Mouse (Mus musculus) kidney, embryonic 14.5 days (tissue): ENCODE data around the gene Tspyl4. TPM values are rescaled to one million over a fixed set of nuclear protein-coding genes. Genes with fewer than 3 reads are reported as not detected.
"Not testable (repeated sequence)": the region's sequence is repeated elsewhere in the genome, so short reads cannot be mapped to it uniquely, and the experiment has no call there.

Source experiments
- ATAC-seq: fragments of 200-750 bp; cut with Nextera tagmentation; 2 replicates; pipeline ENCODE4 v1.8.0; 2017; ENCODE audit warnings: moderate number of reproducible peaks, mild to moderate bottlenecking, moderate TSS enrichment, moderate library complexity; ENCODE audit not compliant: low FRiP score, low TSS enrichment
- H3K27ac ChIP-seq: fragments of 300-500 bp; sonication (generic); 2 replicates; pipeline ENCODE4 v1.5.1; 2014; ENCODE audit warnings: low read depth, mild to moderate bottlenecking, low read length, moderate library complexity, mixed read lengths
- H3K27me3 ChIP-seq: fragments of 300-500 bp; sonication (generic); 2 replicates; pipeline ENCODE4 v1.6.1; 2014; ENCODE audit warnings: mild to moderate bottlenecking, low read length; ENCODE audit not compliant: control insufficient read depth, insufficient read depth
- H3K36me3 ChIP-seq: fragments of 300-500 bp; sonication (generic); 2 replicates; pipeline ENCODE4 v1.6.1; 2014; ENCODE audit warnings: low read length, mixed read lengths; ENCODE audit not compliant: control insufficient read depth, insufficient read depth
- H3K4me1 ChIP-seq: fragments of 300-500 bp; sonication (generic); 2 replicates; pipeline ENCODE4 v1.6.1; 2014; ENCODE audit warnings: low read length, mixed read lengths; ENCODE audit not compliant: control insufficient read depth, insufficient read depth
- H3K4me2 ChIP-seq: fragments of 300-500 bp; sonication (generic); replicated peaks from 2 replicates; pipeline ENCODE4 v1.6.1; 2014; ENCODE audit warnings: low read depth, mild to moderate bottlenecking, low read length
- H3K4me3 ChIP-seq: fragments of 300-500 bp; sonication (generic); 2 replicates; pipeline ENCODE4 v1.5.1; 2014; ENCODE audit warnings: mild to moderate bottlenecking, low read length
- H3K9ac ChIP-seq: fragments of 300-500 bp; sonication (generic); 2 replicates; pipeline ENCODE4 v1.6.1; 2014; ENCODE audit warnings: low read depth, mild to moderate bottlenecking, low read length, moderate library complexity
- H3K9me3 ChIP-seq: fragments of 300-500 bp; sonication (generic); 2 replicates; pipeline ENCODE4 v1.6.1; 2016; ENCODE audit warnings: low read length; ENCODE audit not compliant: control insufficient read depth
- WGBS: fragments of 180-500 bp; shearing (Covaris S2); extraction: QIAGEN DNeasy Blood & Tissue Kit; methylation state at CpG from one replicate; pipeline ENCODE4 v1.1.7; 2014; 5-methylcytosine and 5-hydroxymethylcytosine counted together
- polyA plus RNA-seq: library from polyadenylated mRNA; unstranded; fragments of >200 nt; fragmentation: Nextera tagmentation; extraction: Ambion mirVana; gene quantifications from 2 replicates; pipeline ENCODE4 v1.2.1, GENCODE M21; 2014

The Tspyl4 gene
- polyA plus RNA-seq: 4.7 and 7.3 TPM in 2 replicates

DNA sequence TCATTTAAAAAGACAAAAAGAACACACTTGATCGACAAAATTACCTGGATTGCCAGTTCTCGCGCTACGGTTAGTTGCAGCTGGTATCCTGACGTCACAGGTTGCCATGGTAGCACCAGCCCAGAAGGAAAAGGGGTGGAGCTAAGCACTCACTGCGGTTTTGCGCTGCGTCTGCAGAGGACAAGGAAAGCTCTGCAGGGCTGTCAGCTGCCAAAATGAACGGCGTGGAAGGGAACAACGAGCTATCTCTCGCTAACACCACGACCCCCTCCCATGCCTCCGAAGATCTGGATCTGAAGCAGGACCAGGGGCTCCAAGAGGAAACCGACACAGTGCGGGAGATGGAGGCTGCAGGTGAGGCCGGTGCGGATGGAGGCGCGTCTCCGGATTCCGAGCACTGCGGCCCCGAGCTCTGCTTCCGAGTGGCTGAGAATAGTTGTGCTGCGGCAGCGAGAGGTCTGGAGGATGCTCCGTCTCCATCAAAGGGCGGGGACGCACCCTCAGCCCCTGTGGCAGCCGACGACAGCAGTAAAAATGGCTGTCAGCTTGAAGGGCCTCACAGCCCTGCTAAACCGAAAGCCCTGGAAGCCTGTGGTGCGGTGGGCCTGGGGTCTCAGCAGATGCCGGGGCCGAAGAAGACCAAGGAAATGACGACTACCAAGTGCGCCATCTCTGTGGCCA is at the start of gene Tspyl4:
Gene Tspyl4 (plus strand): TSS at position 144 of the 681 bp plus-strand sequence.
- Histone ChIP-seq H3K4me3 (peak within 1 kb of the TSS; percentile 75), H3K36me3 (no peaks in the 10 kb centered on the region), H3K27me3 (no peaks in the 10 kb centered on the region), H3K27ac (peak within 1 kb of the TSS; percentile 47; the same call in 1 of the 2 replicates), H3K4me2 (peak within 1 kb of the TSS; percentile 96), H3K9me3 (no peaks in the 10 kb centered on the region), H3K4me1 (peaks cover 10% of the 10 kb centered on the region; the same call in 1 of the 2 replicates), H3K9ac (peak within 1 kb of the TSS; percentile 64)
- ATAC-seq: peak; percentile 98
- under 1% methylated on average over 38 of the region's 38 CpGs for WGBS

DNA sequence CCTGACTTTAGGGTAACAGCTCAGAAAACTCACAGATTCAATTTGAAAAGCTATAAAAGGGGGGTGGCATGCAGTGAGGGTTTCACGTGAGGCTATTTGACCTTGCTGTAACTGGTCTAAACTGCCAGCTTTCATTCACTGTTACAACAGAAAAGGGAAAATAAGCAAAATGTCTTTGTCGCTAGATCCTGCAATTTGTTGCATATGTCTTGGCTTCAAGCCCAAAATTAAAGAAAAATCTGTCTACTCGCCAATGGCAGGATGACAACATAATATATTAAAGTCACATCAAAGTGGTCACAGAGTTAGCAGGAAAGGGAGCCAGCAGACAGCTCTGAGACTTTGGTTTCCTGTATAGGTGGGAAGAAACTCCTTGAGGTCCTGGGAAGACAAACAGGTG is 49.5 kb upstream of the Tspyl4 start:
- Histone ChIP-seq H3K4me3 (no peak overlapping the region), H3K9ac (no peak overlapping the region), H3K27me3 (no peaks in the 10 kb centered on the region), H3K9me3 (no peaks in the 10 kb centered on the region), H3K4me2 (no peak overlapping the region), H3K27ac (no peak overlapping the region), H3K4me1 (no peaks in the 10 kb centered on the region), H3K36me3 (no peaks in the 10 kb centered on the region)
- ATAC-seq: no peak
- 34% methylated on average over 3 of the region's 3 CpGs for WGBS

DNA sequence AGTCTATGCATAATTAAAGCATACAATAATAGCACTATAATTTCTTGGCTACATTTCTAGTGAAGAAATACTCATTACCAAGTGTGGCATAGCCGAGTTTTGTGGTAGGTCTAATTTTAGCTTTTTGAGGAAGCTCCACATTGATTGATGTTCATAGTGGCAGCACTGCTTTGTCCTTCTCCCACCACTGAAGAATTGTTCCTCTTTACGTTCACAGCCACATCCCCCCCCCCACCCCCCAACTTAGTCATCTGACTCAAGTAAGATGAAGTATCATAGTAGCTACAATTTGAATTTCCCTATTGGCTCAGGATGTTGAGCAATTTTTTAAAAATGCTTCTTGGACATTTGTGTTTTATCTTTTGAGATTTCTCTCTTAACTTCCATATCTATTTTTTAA is 47.6 kb upstream of the Tspyl4 start:
- 53% methylated on average over 2 of the region's 2 CpGs for WGBS
- H3K9ac ChIP-seq: no peak overlapping the region
- H3K9me3 ChIP-seq: no peaks in the 10 kb centered on the region
- H3K27me3 ChIP-seq: no peaks in the 10 kb centered on the region
- no peak overlapping the region for H3K4me3 ChIP-seq
- H3K27ac ChIP-seq: no peak overlapping the region
- no peak overlapping the region for H3K4me2 ChIP-seq
- H3K4me1 ChIP-seq: no peaks in the 10 kb centered on the region
- ATAC-seq: no peak
- no peaks in the 10 kb centered on the region for H3K36me3 ChIP-seq

DNA sequence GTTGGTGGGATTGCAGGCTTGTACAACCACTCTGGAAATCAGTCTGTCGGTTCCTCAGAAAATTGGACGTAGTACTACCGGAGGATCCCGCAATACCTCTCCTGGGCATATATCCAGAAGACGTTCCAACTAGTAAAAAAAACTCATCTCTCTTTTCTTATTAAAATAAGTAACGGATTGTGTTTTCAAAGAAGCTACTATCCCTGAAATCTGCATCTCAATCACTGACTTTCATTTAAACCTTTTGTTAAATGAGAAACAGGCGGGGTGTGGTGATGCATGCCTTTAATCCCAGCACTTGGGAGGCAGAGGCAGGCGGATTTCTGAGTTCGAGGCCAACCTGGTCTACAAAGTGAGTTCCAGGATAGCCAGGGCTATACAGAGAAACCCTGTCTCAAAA is 44.4 kb upstream of the Tspyl4 start:
- not testable (repeated sequence) for H3K9ac ChIP-seq, H3K4me1 ChIP-seq, H3K9me3 ChIP-seq, ATAC-seq, H3K4me2 ChIP-seq, H3K4me3 ChIP-seq, H3K27me3 ChIP-seq, H3K36me3 ChIP-seq, H3K27ac ChIP-seq
- 96% methylated on average over 9 of the region's 9 CpGs for WGBS

DNA sequence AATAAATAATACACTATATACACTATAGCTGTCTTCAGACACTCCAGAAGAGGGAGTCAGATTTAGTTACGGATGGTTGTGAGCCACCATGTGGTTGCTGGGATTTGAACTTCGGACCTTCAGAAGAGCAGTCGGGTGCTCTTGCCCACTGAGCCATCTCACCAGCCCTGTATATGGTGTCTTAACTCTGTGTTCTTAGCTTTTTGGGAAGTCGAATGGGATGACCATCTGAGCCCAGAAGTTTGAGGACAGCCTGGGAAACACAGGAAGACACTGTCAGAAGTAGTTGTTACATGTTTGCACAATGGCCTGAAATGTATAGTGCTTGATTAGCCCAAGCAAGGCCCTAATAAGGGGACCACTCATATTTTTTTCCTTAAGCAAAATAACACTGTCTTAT is 32.1 kb upstream of the Tspyl4 start:
- H3K4me2 ChIP-seq: no peak overlapping the region
- no peaks in the 10 kb centered on the region for H3K4me1 ChIP-seq
- H3K9me3 ChIP-seq: no peaks in the 10 kb centered on the region
- no peak for ATAC-seq
- WGBS: 91% methylated on average over 4 of the region's 4 CpGs
- no peaks in the 10 kb centered on the region for H3K36me3 ChIP-seq
- H3K9ac ChIP-seq: no peak overlapping the region
- H3K27ac ChIP-seq: no peak overlapping the region
- no peaks in the 10 kb centered on the region for H3K27me3 ChIP-seq
- no peak overlapping the region for H3K4me3 ChIP-seq

DNA sequence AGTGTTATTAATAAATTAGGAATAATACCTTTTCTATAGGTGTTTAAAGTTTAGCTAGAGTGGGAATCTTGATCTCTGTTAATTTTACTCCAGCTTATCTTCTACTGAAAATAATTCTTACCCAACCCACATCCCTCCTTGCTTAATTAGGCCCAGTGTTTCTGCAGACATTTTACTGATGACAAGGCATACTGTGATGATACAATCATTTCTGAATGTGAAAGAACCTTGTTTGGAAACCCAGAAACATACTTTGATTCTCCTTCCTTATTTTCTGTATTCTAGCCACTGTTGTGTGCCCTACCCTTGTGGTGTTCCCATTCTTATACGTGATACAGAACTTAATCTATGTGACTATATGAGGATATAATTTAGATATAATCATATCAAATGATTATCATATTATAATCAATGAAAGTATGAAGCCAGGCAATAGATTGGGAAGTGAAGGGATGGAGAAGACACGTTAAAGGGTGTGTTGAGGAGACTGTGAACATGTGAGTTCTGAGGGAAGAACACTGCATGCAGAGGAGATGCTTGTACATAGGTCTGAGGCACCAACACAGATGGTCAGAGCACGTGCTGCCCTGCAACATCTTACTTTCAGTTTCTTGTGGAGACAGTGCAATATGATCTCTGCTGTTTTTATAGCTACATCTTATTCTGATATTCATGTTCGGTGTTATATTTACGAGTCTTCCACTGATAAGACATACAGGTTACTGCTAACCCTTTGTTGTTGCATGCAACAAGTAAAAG is 29.8 kb upstream of the Tspyl4 start:
- Histone ChIP-seq H3K4me3 (no peak overlapping the region), H3K4me2 (no peak overlapping the region), H3K9ac (no peak overlapping the region), H3K36me3 (no peaks in the 10 kb centered on the region), H3K27me3 (no peaks in the 10 kb centered on the region), H3K9me3 (no peaks in the 10 kb centered on the region), H3K4me1 (no peaks in the 10 kb centered on the region), H3K27ac (no peak overlapping the region)
- ATAC-seq: no peak
- 65% methylated on average over 5 of the region's 5 CpGs for WGBS

DNA sequence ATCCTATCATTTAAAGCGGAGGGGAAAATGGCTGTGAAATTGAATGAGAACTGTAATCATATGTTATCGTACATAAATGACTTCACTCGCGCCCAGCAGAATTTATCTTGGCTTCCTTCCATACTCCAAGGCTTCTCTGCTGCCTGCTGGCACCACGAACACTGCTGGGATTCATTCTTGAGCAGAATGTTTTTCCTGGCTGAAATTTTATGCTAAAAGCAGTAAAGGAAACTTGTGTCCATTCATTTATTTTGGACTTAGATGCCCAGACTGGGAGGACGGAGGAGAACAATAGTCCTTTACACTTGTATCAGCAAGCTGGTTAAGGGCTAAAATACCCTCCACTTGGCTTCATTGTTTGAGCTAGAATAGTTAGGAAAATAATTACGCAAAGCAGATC is 25.6 kb upstream of the Tspyl4 start:
- 53% methylated on average over 7 of the region's 7 CpGs for WGBS
- Histone ChIP-seq H3K9ac (no peak overlapping the region), H3K27ac (no peak overlapping the region), H3K9me3 (no peaks in the 10 kb centered on the region), H3K27me3 (no peaks in the 10 kb centered on the region), H3K36me3 (no peaks in the 10 kb centered on the region), H3K4me2 (no peak overlapping the region), H3K4me1 (no peaks in the 10 kb centered on the region), H3K4me3 (no peak overlapping the region)
- no peak for ATAC-seq

DNA sequence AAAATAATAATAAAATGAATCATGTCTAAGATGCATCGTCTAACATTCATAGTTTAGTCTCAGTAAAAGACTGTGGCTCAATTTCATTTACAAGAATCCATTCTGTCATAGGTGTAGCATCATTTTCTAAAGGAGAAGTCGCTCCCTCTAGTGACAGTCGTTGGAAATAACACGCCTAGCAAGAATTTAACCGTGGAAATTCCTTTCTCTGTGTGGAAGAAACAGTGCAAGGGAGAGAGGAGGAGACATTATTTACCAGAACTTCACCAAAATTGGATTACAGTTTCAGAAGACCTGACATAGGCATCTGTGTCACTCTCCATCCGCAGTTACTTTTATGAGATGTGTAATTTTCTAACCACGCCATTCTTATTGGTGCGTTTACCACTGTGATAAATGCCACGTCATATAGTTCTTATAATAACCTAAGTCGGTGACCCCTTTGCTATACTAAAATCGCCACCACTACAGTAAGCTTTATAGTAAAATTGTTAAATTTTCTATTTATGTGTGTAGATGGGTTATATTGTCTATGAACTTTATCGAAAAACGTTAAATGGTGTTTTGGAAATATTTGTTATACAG is 16.6 kb upstream of the Tspyl4 start:
- WGBS: 32% methylated on average over 13 of the region's 13 CpGs

More for the DNA sequence above, 16.6 kb upstream of the Tspyl4 start:
- no peak overlapping the region for H3K9ac ChIP-seq
- peak overlapping the region; percentile 31 for H3K4me2 ChIP-seq
- H3K4me1 ChIP-seq: peaks cover 16% of the 10 kb centered on the region; the same call in 1 of the 2 replicates
- H3K27me3 ChIP-seq: no peaks in the 10 kb centered on the region
- H3K27ac ChIP-seq: no peak overlapping the region
- H3K4me3 ChIP-seq: peak overlapping the region; percentile 17; the same call in 1 of the 2 replicates
- no peaks in the 10 kb centered on the region for H3K9me3 ChIP-seq
- 0 out of 2 replicates have a peak, but pooled peaks have one; percentile 14 for ATAC-seq
- no peaks in the 10 kb centered on the region for H3K36me3 ChIP-seq
